Mouse (Mus musculus) forebrain, postnatal 0 days (tissue): ENCODE data around the gene Rdh19. TPM values are rescaled to one million over a fixed set of nuclear protein-coding genes. Genes with fewer than 3 reads are reported as not detected.

ENCODE experiments used
- ATAC-seq: fragments of 200-750 bp; cut with Nextera tagmentation; 2 replicates; pipeline ENCODE4 v1.8.0; 2017; ENCODE audit warnings: mild to moderate bottlenecking, moderate library complexity
- DNase-seq: peaks from one replicate; pipeline ENCODE4 v3.0.0-alpha.2; 2015
- H3K27ac ChIP-seq: fragments of 300-500 bp; sonication (generic); 2 replicates; pipeline ENCODE4 v1.5.1; 2014; ENCODE audit warnings: low read depth, mild to moderate bottlenecking, antibody characterized with exemption, low read length, moderate library complexity, mixed read lengths
- H3K27me3 ChIP-seq: fragments of 300-500 bp; sonication (generic); 2 replicates; pipeline ENCODE4 v1.6.1; 2014; ENCODE audit warnings: mild to moderate bottlenecking, low read length, mixed read lengths; ENCODE audit not compliant: insufficient read depth
- H3K36me3 ChIP-seq: fragments of 300-500 bp; sonication (generic); 2 replicates; pipeline ENCODE4 v1.6.1; 2014; ENCODE audit warnings: mild to moderate bottlenecking, moderate library complexity; ENCODE audit not compliant: insufficient read depth
- H3K4me1 ChIP-seq: fragments of 300-500 bp; sonication (generic); 2 replicates; pipeline ENCODE4 v1.6.1; 2014; ENCODE audit warnings: antibody characterized with exemption; ENCODE audit not compliant: insufficient read depth
- H3K4me2 ChIP-seq: fragments of 300-500 bp; sonication (generic); 2 replicates; pipeline ENCODE4 v1.6.1; 2014; ENCODE audit warnings: low read depth, mild to moderate bottlenecking, moderate library complexity
- H3K4me3 ChIP-seq: fragments of 300-500 bp; sonication (generic); 2 replicates; pipeline ENCODE4 v1.5.1; 2014; ENCODE audit warnings: low read depth, low read length, mixed read lengths
- H3K9ac ChIP-seq: fragments of 300-500 bp; sonication (generic); 2 replicates; pipeline ENCODE4 v1.6.1; 2014; ENCODE audit warnings: mild to moderate bottlenecking
- H3K9me3 ChIP-seq: fragments of 300-500 bp; sonication (generic); 2 replicates; pipeline ENCODE4 v1.6.1; 2016; ENCODE audit warnings: low read length
- CTCF ChIP-seq: sonication (generic); IDR thresholded peaks from 2 replicates; pipeline ENCODE4 v1.5.1; 2016; ENCODE audit warnings: antibody characterized with exemption, control low read depth, low read depth
- WGBS: fragments of 180-500 bp; shearing (Covaris S2); extraction: QIAGEN DNeasy Blood & Tissue Kit; methylation state at CpG from one replicate; pipeline ENCODE4 v1.1.7; 2014; 5-methylcytosine and 5-hydroxymethylcytosine counted together
- polyA plus RNA-seq: library from polyadenylated mRNA; unstranded; fragments of >200 nt; fragmentation: Nextera tagmentation; extraction: Ambion mirVana; gene quantifications from 2 replicates; pipeline ENCODE4 v1.2.1, GENCODE M21; 2015
- total RNA-seq: library from RNA; depleted of rRNA; stranded (reverse); fragments of >200 nt; gene quantifications from 2 replicates; pipeline ENCODE4 v1.2.3, GENCODE M21; 2014; rRNA removed

Rdh19 gene
- total and polyA plus RNA-seq, 2 experiments from 2014 or later: not detected

DNA sequence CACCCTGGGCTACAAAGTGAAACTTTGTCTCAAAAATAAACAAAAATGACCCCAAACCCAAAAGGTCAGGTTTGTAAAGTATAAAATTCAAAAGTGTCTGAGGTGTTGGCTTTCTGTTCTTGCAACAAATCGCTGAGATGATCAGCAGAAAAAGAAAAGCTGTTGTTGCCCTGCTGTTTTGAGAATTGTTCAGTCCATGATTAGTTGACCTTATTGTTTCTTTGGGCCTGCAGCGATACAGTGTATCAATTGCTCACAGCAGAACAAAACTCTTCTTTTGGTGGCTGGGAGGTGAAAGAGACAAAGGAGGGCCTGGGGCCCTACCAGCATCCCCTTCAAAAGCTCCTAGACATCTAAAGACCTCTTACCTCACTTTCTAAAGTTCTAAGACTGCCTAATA is 56.4 kb downstream of the Rdh19 start:
- Histone ChIP-seq H3K4me1 (no peaks in the 10 kb centered on the region), H3K9me3 (no peaks in the 10 kb centered on the region), H3K9ac (no peak overlapping the region), H3K4me3 (no peak overlapping the region), H3K27ac (no peak overlapping the region), H3K27me3 (no peaks in the 10 kb centered on the region), H3K36me3 (no peaks in the 10 kb centered on the region), H3K4me2 (no peak overlapping the region)
- no peak for TF ChIP-seq CTCF
- no peak for DNase-seq
- no peak for ATAC-seq
- WGBS: 67% methylated on average over 2 of the region's 2 CpGs

DNA sequence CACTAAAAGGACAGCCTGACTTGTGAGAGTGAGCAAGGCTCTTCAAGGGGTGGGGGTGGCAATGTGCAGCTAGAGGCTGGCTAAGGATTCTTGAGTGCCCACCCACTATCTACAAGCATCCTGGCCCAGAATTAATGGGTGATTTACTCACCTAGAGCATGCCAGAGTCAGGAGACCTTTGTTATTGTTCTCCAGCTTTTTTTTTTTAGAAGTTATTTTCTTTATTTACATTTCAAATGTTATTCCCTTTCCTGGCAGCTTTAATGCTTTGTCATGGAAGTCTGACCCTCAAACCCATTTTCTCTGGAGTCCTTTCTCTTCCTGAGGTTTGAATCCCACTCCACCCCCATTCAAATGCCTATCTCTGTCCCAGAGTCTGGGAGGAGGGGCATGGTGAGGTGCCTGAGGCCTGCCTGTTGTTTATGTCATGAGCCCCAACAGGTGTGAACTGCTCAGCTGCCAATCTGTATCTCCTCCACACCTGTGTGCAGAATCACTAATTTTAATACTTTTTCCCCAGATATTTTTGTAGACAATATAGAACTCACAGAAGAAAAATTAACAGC is 57.7 kb downstream of the Rdh19 start:
- Histone ChIP-seq H3K27ac (no peak overlapping the region), H3K4me3 (no peak overlapping the region), H3K4me2 (no peak overlapping the region), H3K9ac (no peak overlapping the region), H3K9me3 (no peaks in the 10 kb centered on the region), H3K36me3 (no peaks in the 10 kb centered on the region), H3K4me1 (no peaks in the 10 kb centered on the region), H3K27me3 (no peaks in the 10 kb centered on the region)
- TF ChIP-seq CTCF: no peak
- ATAC-seq (no peak), DNase-seq (no peak)

Other genes starting within 250 kb of the Rdh19 start
- gene Lrp1, start 228.8 kb upstream of the Rdh19 start, total RNA-seq: 183 and 228 TPM in 2 replicates
- gene Lrp1, start 228.8 kb upstream of the Rdh19 start, polyA plus RNA-seq: 42.2 and 70.4 TPM in 2 replicates
- gene Stat6, start 206.9 kb upstream of the Rdh19 start, total RNA-seq: 4.6 and 5.4 TPM in 2 replicates
- gene Stat6, start 206.9 kb upstream of the Rdh19 start, polyA plus RNA-seq: 4.3 and 4.4 TPM in 2 replicates
- gene Nemp1, start 183.0 kb upstream of the Rdh19 start, total RNA-seq: 3.4 and 6.1 TPM in 2 replicates
- 2.8 and 3.2 TPM in 2 replicates for gene Nemp1, start 183.0 kb upstream of the Rdh19 start, polyA plus RNA-seq
- gene Nab2, start 181.4 kb upstream of the Rdh19 start, total RNA-seq: 12.9 and 14.4 TPM in 2 replicates
- gene Nab2, start 181.4 kb upstream of the Rdh19 start, polyA plus RNA-seq: 4.5 and 4.8 TPM in 2 replicates
- 0.15 and 0.29 TPM in 2 replicates for gene Myo1a, start 144.8 kb upstream of the Rdh19 start, total RNA-seq
- gene Myo1a, start 144.8 kb upstream of the Rdh19 start, polyA plus RNA-seq: 0.28 and 0.35 TPM in 2 replicates
- 0.46 and 2.8 TPM in 2 replicates for gene Tac2, start 125.5 kb upstream of the Rdh19 start, total RNA-seq
- gene Tac2, start 125.5 kb upstream of the Rdh19 start, polyA plus RNA-seq: 6.0 and 9.1 TPM in 2 replicates
- gene Zbtb39, start 110.4 kb upstream of the Rdh19 start, total RNA-seq: 7.5 and 11.9 TPM in 2 replicates
- gene Zbtb39, start 110.4 kb upstream of the Rdh19 start, polyA plus RNA-seq: 2.3 and 2.4 TPM in 2 replicates
- 0.62 and 1.3 TPM in 2 replicates for gene Gpr182, start 98.2 kb upstream of the Rdh19 start, total RNA-seq
- gene Gpr182, start 98.2 kb upstream of the Rdh19 start, polyA plus RNA-seq: 1.5 and 1.7 TPM in 2 replicates
- 0.24 TPM in 1 of 2 replicates, not detected in the other for gene Rdh1, start 90.2 kb upstream of the Rdh19 start, total RNA-seq
- gene Rdh1, start 90.2 kb upstream of the Rdh19 start, polyA plus RNA-seq: not detected in 2 replicates
- gene Rdh16f1, start 90.1 kb upstream of the Rdh19 start, total RNA-seq: not detected in 2 replicates
- gene Rdh16f1, start 90.1 kb upstream of the Rdh19 start, polyA plus RNA-seq: not detected in 2 replicates
- 0.57 and 0.69 TPM in 2 replicates for gene Rdh9, start 73.5 kb upstream of the Rdh19 start, total RNA-seq
- gene Rdh9, start 73.5 kb upstream of the Rdh19 start, polyA plus RNA-seq: 0.62 and 0.68 TPM in 2 replicates
- gene Rdh16, start 48.8 kb upstream of the Rdh19 start, total RNA-seq: 0.08 TPM in 1 of 2 replicates, not detected in the other
- 0.07 TPM in 1 of 2 replicates, not detected in the other for gene Rdh16, start 48.8 kb upstream of the Rdh19 start, polyA plus RNA-seq
- gene Rdh16f2, start 16.5 kb downstream of the Rdh19 start, total RNA-seq: not detected in 2 replicates
- gene Rdh16f2, start 16.5 kb downstream of the Rdh19 start, polyA plus RNA-seq: not detected in 2 replicates
- not detected in 2 replicates for gene Rdh7, start 38.9 kb downstream of the Rdh19 start, total RNA-seq
- not detected in 2 replicates for gene Rdh7, start 38.9 kb downstream of the Rdh19 start, polyA plus RNA-seq
- not detected in 2 replicates for gene Sdr9c7, start 48.6 kb downstream of the Rdh19 start, total RNA-seq
- gene Sdr9c7, start 48.6 kb downstream of the Rdh19 start, polyA plus RNA-seq: not detected in 2 replicates
- not detected in 2 replicates for gene Hsd17b6, start 157.7 kb downstream of the Rdh19 start, total RNA-seq
- gene Hsd17b6, start 157.7 kb downstream of the Rdh19 start, polyA plus RNA-seq: not detected in 2 replicates
- gene Prim1, start 165.2 kb downstream of the Rdh19 start, total RNA-seq: 22.9 and 33.2 TPM in 2 replicates
- gene Prim1, start 165.2 kb downstream of the Rdh19 start, polyA plus RNA-seq: 35.5 and 37.3 TPM in 2 replicates
- gene Naca, start 185.6 kb downstream of the Rdh19 start, total RNA-seq: 630 and 780 TPM in 2 replicates
- gene Naca, start 185.6 kb downstream of the Rdh19 start, polyA plus RNA-seq: 527 and 662 TPM in 2 replicates
- 146 and 157 TPM in 2 replicates for gene Ptges3, start 209.0 kb downstream of the Rdh19 start, total RNA-seq
- gene Ptges3, start 209.0 kb downstream of the Rdh19 start, polyA plus RNA-seq: 439 and 454 TPM in 2 replicates
- gene Atp5b, start 233.3 kb downstream of the Rdh19 start, total RNA-seq: 2,470 and 2,914 TPM in 2 replicates
- 2,164 and 2,181 TPM in 2 replicates for gene Atp5b, start 233.3 kb downstream of the Rdh19 start, polyA plus RNA-seq
- 9.3 and 10.0 TPM in 2 replicates for gene Baz2a, start 241.6 kb downstream of the Rdh19 start, total RNA-seq
- gene Baz2a, start 241.6 kb downstream of the Rdh19 start, polyA plus RNA-seq: 3.8 and 7.0 TPM in 2 replicates